ENCODE assay signal across 8 mouse cellular contexts in the genomic region with DNA sequence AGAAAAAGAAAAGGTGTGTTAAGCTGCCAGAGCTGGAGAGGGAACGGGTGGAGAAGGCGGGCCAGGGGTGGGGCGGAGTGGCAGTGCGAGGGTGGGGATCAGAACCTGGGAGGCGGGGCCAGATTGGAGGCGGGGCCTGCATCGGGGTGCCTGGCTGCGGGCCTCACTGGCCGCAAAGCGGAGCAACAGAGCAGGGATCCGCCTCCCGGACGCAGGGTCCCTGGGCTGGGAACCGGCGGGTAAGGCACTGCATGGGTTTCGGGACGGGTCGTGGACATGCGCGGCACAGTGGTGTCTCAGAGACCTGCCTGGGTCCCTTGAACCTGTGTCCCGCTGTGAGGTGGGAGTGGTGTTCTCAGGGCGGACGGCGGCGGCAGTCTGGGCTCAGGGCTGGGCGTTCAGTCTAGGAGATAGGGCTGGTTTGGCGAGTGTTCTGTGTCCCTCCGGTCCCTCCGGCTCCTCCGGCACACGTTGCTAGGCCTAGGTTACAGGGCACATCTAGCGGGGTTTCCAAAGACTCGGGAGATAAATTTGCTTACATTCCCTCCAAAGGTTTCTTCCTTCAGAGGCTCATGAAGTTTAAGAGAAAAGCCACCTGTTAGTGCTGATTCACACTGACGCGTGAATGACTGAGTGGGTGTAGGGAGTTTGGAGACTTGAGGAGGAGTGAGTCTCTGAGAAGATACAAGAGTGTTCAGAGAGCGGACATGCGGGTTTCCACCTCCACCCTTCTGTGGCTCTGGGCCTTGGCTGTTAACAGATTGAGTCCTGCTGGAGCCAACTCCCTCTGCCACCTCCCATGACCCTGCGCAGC. TPM values are rescaled to one million over a fixed set of nuclear protein-coding genes. Genes with fewer than 3 reads are reported as not detected.
DNase-seq lines count a peak whose midpoint lies in the region; ATAC-seq lines count a peak whose summit lies in the region.

A gene (plus strand): TSS at position 176 of the 814 bp plus-strand sequence.

- H3K36me3 ChIP-seq in hindbrain, embryonic 11.5 days (ENCODE audit: control insufficient read depth, insufficient read depth, low read length): no peaks in the 10 kb centered on the region

- H3K9ac ChIP-seq in hindbrain, embryonic 11.5 days (ENCODE audit: low read depth, low read length): peak within 1 kb of the TSS; percentile 40; the same call in 1 of the 2 replicates

- peak; percentile 92 for ATAC-seq in hindbrain, embryonic 11.5 days (ENCODE audit: low FRiP score)

- peak within 1 kb of the TSS; percentile 66 for H3K4me2 ChIP-seq in hindbrain, embryonic 11.5 days (replicated peaks; ENCODE audit: low read depth, low read length)

- peak; percentile 97 for DNase-seq in Muller cell, postnatal 12 days (ENCODE audit: inconsistent ontology term)
- DNase-seq in cerebellum, adult 9-11 months: peak; percentile 83
- DNase-seq in frontal cortex, postnatal 10 days (ENCODE audit: low spot score in 2 of 2): peak; percentile 63 to 83
- peak; percentile 89 for DNase-seq in hindbrain, embryonic 11.5 days (ENCODE audit: low spot score)
- peak; percentile 82 to 88 for DNase-seq in layer of hippocampus, postnatal 10 days (ENCODE audit: low spot score in 2 of 2)
- peak; percentile 98 for DNase-seq in lung, postnatal 10 days
- DNase-seq in ovary, postnatal 14 days (ENCODE audit: low spot score): peak; percentile 93
- DNase-seq in thymus, postnatal 10 days (ENCODE audit: low spot score in 2 of 2): peak; percentile 92 to 96

- 3% methylated on average over 38 of the region's 38 CpGs for WGBS in hindbrain, embryonic 11.5 days

- peak within 1 kb of the TSS; percentile 42 for H3K4me3 ChIP-seq in hindbrain, embryonic 11.5 days (ENCODE audit: low read depth, low read length)

- no peak within 1 kb of the TSS for H3K27ac ChIP-seq in hindbrain, embryonic 11.5 days (ENCODE audit: low read depth, low read length)

- no peaks in the 10 kb centered on the region for H3K4me1 ChIP-seq in hindbrain, embryonic 11.5 days (replicated peaks; ENCODE audit: control insufficient read depth, insufficient read depth, low read length)

- H3K27me3 ChIP-seq in hindbrain, embryonic 11.5 days (ENCODE audit: control insufficient read depth, insufficient read depth, low read length): no peaks in the 10 kb centered on the region; the same call in 1 of the 2 replicates

- H3K9me3 ChIP-seq in hindbrain, embryonic 11.5 days (ENCODE audit: control insufficient read depth, low read length): no peaks in the 10 kb centered on the region

RNA-seq across cellular contexts. Expression of the gene that starts here (rescaled TPM):
- 10.8 and 12.6 TPM in 2 replicates for polyA plus RNA-seq in hindbrain, embryonic 11.5 days (2014; fragmentation: Nextera tagmentation; extraction: Ambion mirVana)
- total RNA-seq in layer of hippocampus, postnatal 10 days (2021): 10 to 100 TPM in 1 of 2 experiments, 1 to 10 TPM in 1; 9.8 to 11.4 TPM
